Mouse (Mus musculus): ENCODE data around the gene Olfr1121. TPM values are rescaled to one million over a fixed set of nuclear protein-coding genes. Genes with fewer than 3 reads are reported as not detected.
"Not testable (repeated sequence)": the region's sequence is repeated elsewhere in the genome, so short reads cannot be mapped to it uniquely, and the experiment has no call there.

Gene Olfr1121
- not detected in 2 replicates for polyA plus RNA-seq (2012; rRNA removed)

DNA sequence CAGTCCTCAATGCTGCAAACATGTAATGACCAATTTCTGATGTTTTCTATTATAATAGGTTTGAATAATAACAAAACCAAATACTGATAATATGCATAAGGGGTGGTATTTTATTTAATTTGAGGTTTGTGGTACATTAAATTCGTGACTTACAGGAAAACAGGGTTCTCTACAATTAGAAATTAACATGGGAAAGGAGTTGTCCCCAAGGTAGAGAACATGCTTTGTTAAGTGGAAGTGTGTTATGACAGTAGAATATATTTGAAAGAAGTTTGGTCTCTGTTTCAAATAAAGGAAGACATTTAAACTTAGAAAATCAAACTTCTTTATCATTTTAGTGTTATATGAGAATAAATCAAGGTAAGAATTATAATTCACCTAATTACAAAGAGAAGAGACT is at the start of gene Olfr1121:
Olfr1121 (plus strand) TSS at position 301 of the 400 bp plus-strand sequence.
- Histone ChIP-seq H3K27me3 (ENCODE audit: control insufficient read depth, insufficient read depth, low read length) (no peaks in the 10 kb centered on the region), H3K4me3 (replicated peaks; ENCODE audit: insufficient read depth, low read depth, low read length) (no peak within 1 kb of the TSS), H3K27ac (ENCODE audit: insufficient read depth, low read length) (no peak within 1 kb of the TSS), H3K4me1 (ENCODE audit: control insufficient read depth, insufficient read depth, low read length) (no peaks in the 10 kb centered on the region; the same call in 1 of the 2 replicates)
- DNase-seq, result no peak
- 93% methylated on average over 1 of the region's 1 CpGs for WGBS
- no peak for TF ChIP-seq CTCF (IDR thresholded peaks at IDR 0.05; ENCODE audit: borderline replicate concordance, insufficient read depth, low read depth, low read length)
- TF ChIP-seq POLR2A (IDR thresholded peaks at IDR 0.05; ENCODE audit: borderline replicate concordance, insufficient read depth, low read length), result no peak

DNA sequence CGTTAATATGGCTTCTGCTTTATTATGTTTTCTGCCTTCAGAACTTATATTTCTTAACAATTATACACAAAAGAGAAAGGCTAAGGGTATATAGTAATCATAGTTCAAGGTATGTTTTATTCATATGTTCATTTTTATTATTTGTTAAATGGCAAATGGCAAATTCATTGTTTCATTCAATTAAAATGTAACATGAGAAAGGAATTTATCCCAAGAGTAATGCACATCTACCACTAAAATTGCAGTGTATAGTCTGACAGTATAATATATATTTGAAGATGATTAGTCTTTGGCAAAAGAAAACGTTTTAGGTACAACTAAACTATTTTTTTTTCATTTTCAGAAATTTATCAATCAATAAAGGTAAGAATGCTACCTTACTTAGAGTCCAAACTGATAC is 15.2 kb upstream of the Olfr1121 start, which contains the start of gene Olfr1120:
Olfr1120 (plus strand) TSS at position 301 of the 400 bp plus-strand sequence.
- WGBS, result 69% methylated on average over 2 of the region's 2 CpGs
- no peaks in the 10 kb centered on the region for H3K27me3 ChIP-seq (ENCODE audit: control insufficient read depth, insufficient read depth, low read length)
- no peak within 1 kb of the TSS for H3K4me3 ChIP-seq (replicated peaks; ENCODE audit: insufficient read depth, low read depth, low read length)
- no peak within 1 kb of the TSS for H3K27ac ChIP-seq (ENCODE audit: insufficient read depth, low read length)
- H3K4me1 ChIP-seq (ENCODE audit: control insufficient read depth, insufficient read depth, low read length), result no peaks in the 10 kb centered on the region
- DNase-seq, result no peak
- TF ChIP-seq CTCF (IDR thresholded peaks at IDR 0.05; ENCODE audit: borderline replicate concordance, insufficient read depth, low read depth, low read length), result no peak
- no peak for TF ChIP-seq POLR2A (IDR thresholded peaks at IDR 0.05; ENCODE audit: borderline replicate concordance, insufficient read depth, low read length)

DNA sequence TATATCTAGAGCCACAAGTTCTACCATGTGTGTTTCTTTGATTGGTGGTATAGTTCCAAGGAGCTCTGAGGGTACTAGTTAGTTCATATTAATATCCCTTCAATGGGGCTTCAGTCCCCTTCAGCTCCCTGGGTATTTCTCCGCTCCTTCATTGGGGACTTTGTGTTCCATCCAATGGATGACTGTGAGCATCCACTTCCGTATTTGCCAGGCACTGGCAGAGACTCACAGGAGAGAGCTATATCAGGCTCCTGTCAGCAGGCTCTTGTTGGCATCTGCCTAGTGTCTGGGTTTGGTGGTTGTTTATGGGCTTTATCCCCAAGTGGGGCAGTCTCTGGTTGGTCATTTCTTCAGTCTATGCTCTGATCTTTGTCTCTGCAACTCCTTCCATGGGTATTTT is 9.6 kb upstream of the Olfr1121 start:
- 84% methylated on average over 2 of the region's 2 CpGs for WGBS
- not testable (repeated sequence) for H3K27me3 ChIP-seq (ENCODE audit: control insufficient read depth, insufficient read depth, low read length); H3K4me1 ChIP-seq (ENCODE audit: control insufficient read depth, insufficient read depth, low read length); H3K27ac ChIP-seq (ENCODE audit: insufficient read depth, low read length); DNase-seq; H3K4me3 ChIP-seq (replicated peaks; ENCODE audit: insufficient read depth, low read depth, low read length)

DNA sequence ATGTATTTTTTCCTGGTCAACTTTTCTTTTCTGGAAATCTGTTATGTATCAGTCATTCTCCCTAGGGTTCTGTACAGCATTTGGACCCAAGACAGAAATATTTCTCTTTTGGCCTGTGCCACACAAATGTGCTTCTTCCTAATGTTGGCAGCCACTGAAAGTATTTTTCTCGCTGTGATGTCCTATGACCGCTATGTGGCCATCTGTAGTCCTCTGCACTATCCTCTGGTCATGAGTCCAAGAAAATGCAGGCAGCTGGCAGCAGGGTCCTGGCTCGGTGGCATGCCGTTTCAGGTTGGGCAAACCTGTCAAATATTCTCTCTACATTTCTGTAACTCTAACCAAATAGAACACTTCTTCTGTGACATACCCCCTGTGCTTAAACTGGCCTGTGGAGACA is 2.0 kb downstream of the Olfr1121 start:
- Histone ChIP-seq H3K4me3 (replicated peaks; ENCODE audit: insufficient read depth, low read depth, low read length) (no peak overlapping the region), H3K4me1 (ENCODE audit: control insufficient read depth, insufficient read depth, low read length) (no peaks in the 10 kb centered on the region; the same call in 1 of the 2 replicates), H3K27ac (ENCODE audit: insufficient read depth, low read length) (no peak overlapping the region), H3K27me3 (ENCODE audit: control insufficient read depth, insufficient read depth, low read length) (no peaks in the 10 kb centered on the region; the same call in 1 of the 2 replicates)
- peak; percentile 71 to 84 for DNase-seq
- WGBS, result 9% methylated on average over 4 of the region's 4 CpGs
- TF ChIP-seq CTCF (IDR thresholded peaks at IDR 0.05; ENCODE audit: borderline replicate concordance, insufficient read depth, low read depth, low read length), result no peak
- TF ChIP-seq POLR2A (IDR thresholded peaks at IDR 0.05; ENCODE audit: borderline replicate concordance, insufficient read depth, low read length), result no peak

DNA sequence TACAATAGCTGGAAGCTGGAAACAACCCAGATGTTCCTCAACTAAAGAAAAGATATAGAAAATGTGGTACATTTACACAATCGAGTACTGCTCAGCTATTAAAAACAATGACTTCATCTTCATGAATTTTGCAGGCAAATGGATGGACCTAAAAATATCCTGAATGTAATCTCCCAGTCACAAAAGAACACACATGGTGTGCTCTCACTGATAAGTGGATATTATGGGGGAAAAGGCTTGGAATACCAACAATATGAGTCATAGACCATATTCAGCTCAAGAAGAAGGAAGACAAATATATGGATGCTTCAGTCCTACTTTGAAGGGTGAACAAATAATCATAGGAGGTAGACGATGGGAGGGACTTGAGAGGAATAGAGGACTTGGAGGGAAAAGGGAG is 14.2 kb downstream of the Olfr1121 start:
- Histone ChIP-seq H3K27ac (ENCODE audit: insufficient read depth, low read length) (no peak overlapping the region), H3K4me3 (replicated peaks; ENCODE audit: insufficient read depth, low read depth, low read length) (no peak overlapping the region), H3K4me1 (ENCODE audit: control insufficient read depth, insufficient read depth, low read length) (no peaks in the 10 kb centered on the region), H3K27me3 (ENCODE audit: control insufficient read depth, insufficient read depth, low read length) (no peaks in the 10 kb centered on the region)
- 82% methylated on average over 2 of the region's 2 CpGs for whole genome bisulfite sequencing
- TF ChIP-seq POLR2A (IDR thresholded peaks at IDR 0.05; ENCODE audit: borderline replicate concordance, insufficient read depth, low read length) (no peak), CTCF (IDR thresholded peaks at IDR 0.05; ENCODE audit: borderline replicate concordance, insufficient read depth, low read depth, low read length) (no peak)
- no peak for DNase-seq

DNA sequence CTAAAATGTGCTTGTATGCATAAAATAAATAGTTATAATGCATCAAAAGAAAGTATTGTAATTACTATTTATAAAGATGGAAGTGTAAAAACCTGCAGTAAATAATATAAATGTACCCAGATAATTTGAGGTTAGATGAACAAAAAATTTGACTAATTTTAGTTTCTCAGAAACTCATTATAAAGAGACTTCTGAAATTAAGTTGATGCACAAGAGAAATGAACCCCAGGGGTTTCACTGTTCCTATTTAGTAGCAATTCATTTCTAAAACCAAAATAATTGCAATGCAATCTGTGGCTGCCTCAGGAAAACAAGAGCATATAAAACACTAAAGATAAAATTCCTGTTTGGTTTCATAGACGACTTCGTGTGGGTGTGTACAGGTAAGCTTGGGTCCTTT is 15.9 kb downstream of the Olfr1121 start, which contains the start of gene Olfr1122:
Olfr1122 (plus strand) TSS at position 301 of the 400 bp plus-strand sequence.
- Histone ChIP-seq H3K4me1 (ENCODE audit: control insufficient read depth, insufficient read depth, low read length) (no peaks in the 10 kb centered on the region), H3K27ac (ENCODE audit: insufficient read depth, low read length) (no peak within 1 kb of the TSS), H3K4me3 (replicated peaks; ENCODE audit: insufficient read depth, low read depth, low read length) (no peak within 1 kb of the TSS), H3K27me3 (ENCODE audit: control insufficient read depth, insufficient read depth, low read length) (no peaks in the 10 kb centered on the region)
- no peak for DNase-seq
- TF ChIP-seq POLR2A (IDR thresholded peaks at IDR 0.05; ENCODE audit: borderline replicate concordance, insufficient read depth, low read length) (no peak), CTCF (IDR thresholded peaks at IDR 0.05; ENCODE audit: borderline replicate concordance, insufficient read depth, low read depth, low read length) (no peak)
- WGBS, result 94% methylated on average over 2 of the region's 2 CpGs

DNA sequence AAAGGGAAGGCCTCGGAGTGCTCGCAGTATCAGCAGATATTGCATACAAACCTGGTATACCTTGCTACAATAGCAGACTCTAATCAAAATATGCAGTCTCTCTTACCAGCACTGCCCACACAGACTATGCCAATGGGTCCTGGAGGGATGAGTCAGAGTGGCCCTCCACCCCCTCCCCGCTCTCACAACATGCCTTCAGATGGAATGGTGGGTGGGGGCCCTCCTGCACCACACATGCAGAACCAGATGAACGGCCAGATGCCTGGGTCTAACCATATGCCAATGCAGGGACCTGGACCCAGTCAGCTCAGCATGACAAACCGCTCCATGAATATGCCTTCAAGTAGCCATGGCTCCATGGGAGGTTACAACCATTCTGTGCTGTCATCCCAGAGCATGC is 23.9 kb downstream of the Olfr1121 start:
- not testable (repeated sequence) for H3K4me3 ChIP-seq (replicated peaks; ENCODE audit: insufficient read depth, low read depth, low read length); H3K27ac ChIP-seq (ENCODE audit: insufficient read depth, low read length); H3K27me3 ChIP-seq (ENCODE audit: control insufficient read depth, insufficient read depth, low read length); H3K4me1 ChIP-seq (ENCODE audit: control insufficient read depth, insufficient read depth, low read length); DNase-seq
- WGBS, result 86% methylated on average over 5 of the region's 5 CpGs

DNA sequence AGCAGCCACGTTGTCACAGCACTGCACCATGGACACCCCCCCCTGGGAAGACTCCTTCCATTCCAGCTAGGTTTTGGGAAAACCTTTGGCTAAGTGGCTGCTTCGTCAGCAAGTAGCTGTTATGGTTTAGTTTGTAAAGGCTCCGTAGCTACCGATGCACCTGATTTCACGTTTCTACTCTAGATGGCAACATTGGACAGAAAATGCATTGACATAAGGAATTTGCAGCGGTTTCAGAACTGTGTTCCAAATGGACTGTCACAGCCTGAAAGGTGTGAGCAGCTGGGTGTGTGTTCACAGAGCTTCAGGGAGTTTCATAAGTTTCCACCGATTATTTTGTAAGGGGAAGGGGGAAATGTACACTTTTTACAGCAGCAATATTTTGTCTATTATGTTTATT is 25.0 kb downstream of the Olfr1121 start:
- H3K4me1 ChIP-seq (ENCODE audit: control insufficient read depth, insufficient read depth, low read length); H3K4me3 ChIP-seq (replicated peaks; ENCODE audit: insufficient read depth, low read depth, low read length); H3K27me3 ChIP-seq (ENCODE audit: control insufficient read depth, insufficient read depth, low read length); DNase-seq; H3K27ac ChIP-seq (ENCODE audit: insufficient read depth, low read length): not testable (repeated sequence)
- WGBS, result 80% methylated on average over 7 of the region's 7 CpGs

DNA sequence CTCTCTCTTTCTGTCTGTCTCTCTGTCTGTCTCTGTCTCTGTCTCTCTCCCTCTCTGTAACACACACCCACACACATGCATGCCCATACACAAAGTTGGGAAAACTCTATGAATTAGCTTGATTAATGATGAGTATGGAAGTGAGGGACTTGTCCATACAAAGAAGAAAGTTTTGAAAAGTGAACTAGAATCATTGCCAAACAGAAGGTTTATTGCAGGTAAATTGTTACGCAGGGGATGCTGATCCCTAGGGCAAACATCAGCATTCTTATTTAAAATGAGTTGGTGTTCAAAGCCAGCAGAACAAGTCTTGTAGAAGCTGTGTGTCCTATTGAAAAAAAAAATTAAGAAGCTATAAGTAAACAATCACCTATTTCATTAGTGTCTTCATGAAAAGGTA is 46.6 kb downstream of the Olfr1121 start, which contains the start of gene Olfr1123:
Olfr1123 (plus strand) TSS at position 301 of the 400 bp plus-strand sequence.
- 83% methylated on average over 1 of the region's 1 CpGs for WGBS
- TF ChIP-seq CTCF (IDR thresholded peaks at IDR 0.05; ENCODE audit: borderline replicate concordance, insufficient read depth, low read depth, low read length), result no peak
- TF ChIP-seq POLR2A (IDR thresholded peaks at IDR 0.05; ENCODE audit: borderline replicate concordance, insufficient read depth, low read length), result no peak

More for the DNA sequence above, 46.6 kb downstream of the Olfr1121 start, which contains the start of gene Olfr1123:
- H3K4me1 ChIP-seq (ENCODE audit: control insufficient read depth, insufficient read depth, low read length), result no peaks in the 10 kb centered on the region
- no peaks in the 10 kb centered on the region for H3K27me3 ChIP-seq (ENCODE audit: control insufficient read depth, insufficient read depth, low read length)
- DNase-seq, result no peak
- no peak within 1 kb of the TSS for H3K27ac ChIP-seq (ENCODE audit: insufficient read depth, low read length)
- no peak within 1 kb of the TSS for H3K4me3 ChIP-seq (replicated peaks; ENCODE audit: insufficient read depth, low read depth, low read length)

Other genes starting within 250 kb of the Olfr1121 start
- not detected in 2 replicates for gene Olfr1110, start 229.6 kb upstream of the Olfr1121 start, polyA plus RNA-seq (2012; rRNA removed)
- gene Olfr1111, start 217.3 kb upstream of the Olfr1121 start, polyA plus RNA-seq (2012; rRNA removed), result not detected in 2 replicates
- gene Olfr1112, start 182.1 kb upstream of the Olfr1121 start, polyA plus RNA-seq (2012; rRNA removed), result not detected in 2 replicates
- gene Olfr1113, start 160.9 kb upstream of the Olfr1121 start, polyA plus RNA-seq (2012; rRNA removed), result not detected in 2 replicates
- not detected in 2 replicates for gene Olfr1115, start 121.9 kb upstream of the Olfr1121 start, polyA plus RNA-seq (2012; rRNA removed)
- not detected in 2 replicates for gene Olfr1116, start 102.4 kb upstream of the Olfr1121 start, polyA plus RNA-seq (2012; rRNA removed)
- not detected in 2 replicates for gene Olfr1118, start 62.3 kb upstream of the Olfr1121 start, polyA plus RNA-seq (2012; rRNA removed)
- not detected in 2 replicates for gene Olfr1120, start 15.1 kb upstream of the Olfr1121 start, polyA plus RNA-seq (2012; rRNA removed)
- gene Olfr1122, start 16.0 kb downstream of the Olfr1121 start, polyA plus RNA-seq (2012; rRNA removed), result not detected in 2 replicates
- gene Olfr1123, start 46.7 kb downstream of the Olfr1121 start, polyA plus RNA-seq (2012; rRNA removed), result not detected in 2 replicates
- gene Olfr1124, start 60.4 kb downstream of the Olfr1121 start, polyA plus RNA-seq (2012; rRNA removed), result not detected in 2 replicates
- not detected in 2 replicates for gene Olfr1126, start 84.1 kb downstream of the Olfr1121 start, polyA plus RNA-seq (2012; rRNA removed)
- gene Pramel7, start 127.2 kb downstream of the Olfr1121 start, polyA plus RNA-seq (2012; rRNA removed), result not detected in 2 replicates
- gene Pramel6, start 136.7 kb downstream of the Olfr1121 start, polyA plus RNA-seq (2012; rRNA removed), result not detected in 2 replicates
- gene Olfr153, start 161.9 kb downstream of the Olfr1121 start, polyA plus RNA-seq (2012; rRNA removed), result 0.08 TPM in 1 of 2 replicates, not detected in the other
- gene Olfr1128, start 175.6 kb downstream of the Olfr1121 start, polyA plus RNA-seq (2012; rRNA removed), result not detected in 2 replicates
- gene Olfr1129, start 204.0 kb downstream of the Olfr1121 start, polyA plus RNA-seq (2012; rRNA removed), result not detected in 2 replicates
- not detected in 2 replicates for gene Olfr1130, start 236.3 kb downstream of the Olfr1121 start, polyA plus RNA-seq (2012; rRNA removed)